Mouse (Mus musculus) kidney, adult 2 months (tissue): ENCODE measurements around the gene Plcd3.

Experiments used
- CTCF ChIP-seq: fragments of 200-500 bp; conservative IDR thresholded peaks from 2 replicates; pipeline ENCODE4 v1.5.1; 2011; ENCODE audit warnings: low read depth, mild to moderate bottlenecking, control low read depth, low read length, moderate library complexity, mixed read lengths; ENCODE audit not compliant: insufficient read depth, insufficient read length
- POLR2A ChIP-seq: fragments of 200-500 bp; IDR thresholded peaks from one replicate; pipeline ENCODE4 v1.6.1; 2011; ENCODE audit warnings: low read depth, low read length, control low read depth

GRCm38 (mm10) chr11:103043982-103044381, 57.5 kb downstream of the Plcd3 start:
- TF ChIP-seq CTCF (no peak), POLR2A (no peak)
